Mouse (Mus musculus) bone marrow macrophage, adult 2 months (primary cell): ENCODE results near the gene Tgm2. TPM values are rescaled to one million over a fixed set of nuclear protein-coding genes. Genes with fewer than 3 reads are reported as not detected.

Experiments
- H3K27ac ChIP-seq: 2 replicates; pipeline ENCODE4 v1.5.1; 2012; ENCODE audit warnings: low read depth, low read length; ENCODE audit not compliant: insufficient read depth
- H3K4me1 ChIP-seq: 2 replicates; pipeline ENCODE4 v1.6.1; 2012; ENCODE audit warnings: low read length; ENCODE audit not compliant: control insufficient read depth, insufficient read depth
- H3K4me3 ChIP-seq: 2 replicates; pipeline ENCODE4 v1.5.1; 2012; ENCODE audit warnings: mild to moderate bottlenecking, low read length, moderate library complexity; ENCODE audit not compliant: insufficient read depth
- CTCF ChIP-seq: IDR thresholded peaks from 2 replicates; pipeline ENCODE4 v1.5.1; 2012; ENCODE audit warnings: low read depth, mild to moderate bottlenecking, low read length, moderate library complexity
- POLR2A ChIP-seq: IDR thresholded peaks from 2 replicates; pipeline ENCODE4 v1.6.1; 2012; ENCODE audit warnings: mild to moderate bottlenecking, low read depth, low read length, borderline replicate concordance
- polyA plus RNA-seq: library from polyadenylated mRNA; stranded (reverse); fragments of >200 nt; gene quantifications from 2 replicates; pipeline ENCODE4 v1.2.4, GENCODE M21; 2012; ENCODE audit not compliant: missing spikeins, insufficient read depth, insufficient read length

Gene Tgm2
- polyA plus RNA-seq, 1 experiment: 14.6 TPM

DNA sequence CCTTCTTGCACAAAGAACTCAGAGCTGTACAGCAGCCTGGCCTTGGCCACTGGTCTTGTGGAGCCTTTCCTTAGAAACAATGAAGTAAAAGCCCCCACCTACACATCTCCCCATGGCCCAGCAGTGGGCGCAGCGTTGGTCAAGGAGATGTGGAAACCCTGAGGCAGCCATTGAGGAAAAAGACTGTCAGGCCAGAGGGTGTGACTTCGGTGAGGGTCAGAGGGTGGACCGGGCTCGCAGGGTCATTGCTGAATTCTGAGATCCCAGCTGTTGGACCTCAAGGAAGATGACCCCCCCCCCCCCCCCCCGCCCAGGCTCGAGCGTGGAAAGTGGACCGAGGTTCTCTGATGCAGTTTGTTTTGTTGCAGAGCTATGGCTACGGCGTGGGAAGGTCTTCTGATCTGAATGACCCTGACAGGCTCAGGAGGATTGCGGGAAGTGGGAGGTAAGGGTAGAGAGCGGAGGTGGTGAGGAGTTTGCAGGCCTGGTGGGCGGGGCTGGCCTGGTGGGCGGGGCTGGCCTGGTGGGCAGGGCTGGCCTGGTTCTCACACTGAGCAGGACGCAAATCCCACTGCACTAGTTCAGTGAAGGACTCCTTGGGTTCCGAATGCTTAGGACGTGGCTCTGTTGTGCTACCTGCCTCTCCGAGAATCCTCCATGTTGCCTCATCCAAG is 32.6 kb upstream of the Tgm2 start:
- TF ChIP-seq CTCF (no peak), POLR2A (no peak)
- H3K4me3 ChIP-seq: no peak overlapping the region
- H3K27ac ChIP-seq: no peak overlapping the region
- H3K4me1 ChIP-seq: peaks cover 29% of the 10 kb centered on the region

DNA sequence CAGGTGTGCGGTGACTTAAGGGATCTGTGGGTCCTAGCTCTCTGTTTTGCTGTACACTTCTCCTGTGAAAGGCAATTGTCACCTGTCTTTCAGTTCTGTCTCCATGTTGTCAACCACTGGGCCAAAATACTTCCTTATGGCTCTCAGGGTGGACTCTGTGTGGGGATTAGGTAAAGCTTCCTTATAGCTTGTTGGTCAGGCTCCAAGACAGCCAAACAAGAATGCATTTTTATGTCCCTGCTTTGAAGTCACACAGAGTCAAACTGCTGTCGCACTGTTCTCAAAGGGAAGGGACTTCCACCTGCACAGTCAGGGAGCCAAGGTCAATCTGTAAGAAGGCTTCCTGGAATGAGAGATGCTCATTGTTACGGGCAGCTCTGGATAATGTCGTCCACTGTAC is 31.9 kb upstream of the Tgm2 start:
- Histone ChIP-seq H3K4me1 (peaks cover 35% of the 10 kb centered on the region), H3K27ac (no peak overlapping the region), H3K4me3 (no peak overlapping the region)
- no peak for TF ChIP-seq POLR2A
- TF ChIP-seq CTCF: no peak

DNA sequence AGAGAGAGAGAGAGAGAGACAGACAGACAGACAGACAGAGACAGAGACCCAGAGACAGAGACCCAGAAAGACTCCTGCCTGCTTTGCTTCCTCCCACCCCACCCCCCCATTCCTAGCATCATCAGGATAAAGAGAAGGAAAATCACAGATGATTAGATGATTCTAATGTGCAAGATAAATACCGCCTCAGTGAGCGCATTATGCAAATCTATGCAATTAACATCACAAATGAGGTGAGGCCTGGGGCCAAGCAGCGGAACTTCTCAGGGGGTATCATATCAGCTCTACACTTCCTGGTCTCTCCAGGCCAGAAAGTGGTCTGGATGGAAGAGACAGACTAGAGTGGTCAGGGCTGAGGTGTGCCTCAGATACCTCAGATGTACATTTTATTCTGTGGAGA is 31.3 kb upstream of the Tgm2 start:
- peaks cover 35% of the 10 kb centered on the region for H3K4me1 ChIP-seq
- H3K27ac ChIP-seq: no peak overlapping the region
- TF ChIP-seq POLR2A: no peak
- TF ChIP-seq CTCF: no peak
- H3K4me3 ChIP-seq: no peak overlapping the region

DNA sequence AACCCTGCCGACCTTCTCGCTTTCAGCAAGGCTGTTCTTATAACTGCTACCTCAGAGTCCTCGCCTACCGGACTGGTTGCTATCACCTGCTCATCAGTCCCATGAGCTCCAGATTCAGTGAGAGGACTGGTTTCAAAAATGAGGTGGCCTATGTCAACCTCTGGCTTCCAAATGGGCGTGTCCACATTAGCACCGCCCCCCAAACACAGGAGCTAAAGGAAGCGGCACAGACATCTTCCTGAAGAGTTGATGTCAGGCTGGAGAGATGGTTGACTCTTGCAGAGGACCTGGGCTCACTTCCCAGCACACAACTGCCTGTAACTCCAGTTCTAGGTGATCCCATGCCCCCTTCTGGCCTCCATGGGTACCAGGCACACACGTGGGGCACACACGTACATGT is 30.5 kb upstream of the Tgm2 start:
- H3K27ac ChIP-seq: no peak overlapping the region
- H3K4me3 ChIP-seq: no peak overlapping the region
- TF ChIP-seq POLR2A: no peak
- TF ChIP-seq CTCF: no peak
- H3K4me1 ChIP-seq: peaks cover 35% of the 10 kb centered on the region

DNA sequence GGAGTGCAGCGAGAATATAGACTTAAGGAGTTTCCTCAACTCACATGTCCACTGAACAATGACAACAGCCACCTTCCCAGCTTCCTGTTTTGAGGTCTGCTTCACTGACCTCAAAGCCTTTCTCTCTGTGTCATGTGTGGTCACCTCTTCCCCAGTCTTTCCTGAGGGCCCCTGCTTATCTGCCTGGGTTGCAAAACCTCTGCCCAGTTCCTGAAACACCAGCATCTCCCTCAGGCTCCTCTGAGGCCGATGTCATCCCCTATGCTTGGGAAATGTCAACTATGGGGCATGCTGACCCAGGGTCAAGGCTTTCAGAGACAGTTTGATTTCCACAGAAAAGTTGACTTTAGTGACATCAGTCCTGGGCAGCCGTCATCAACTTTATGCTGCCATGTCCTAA is 29.2 kb upstream of the Tgm2 start:
- Histone ChIP-seq H3K27ac (peak overlapping the region; percentile 10; the same call in 1 of the 2 replicates), H3K4me1 (peaks cover 35% of the 10 kb centered on the region), H3K4me3 (no peak overlapping the region)
- TF ChIP-seq POLR2A: no peak
- TF ChIP-seq CTCF: no peak

DNA sequence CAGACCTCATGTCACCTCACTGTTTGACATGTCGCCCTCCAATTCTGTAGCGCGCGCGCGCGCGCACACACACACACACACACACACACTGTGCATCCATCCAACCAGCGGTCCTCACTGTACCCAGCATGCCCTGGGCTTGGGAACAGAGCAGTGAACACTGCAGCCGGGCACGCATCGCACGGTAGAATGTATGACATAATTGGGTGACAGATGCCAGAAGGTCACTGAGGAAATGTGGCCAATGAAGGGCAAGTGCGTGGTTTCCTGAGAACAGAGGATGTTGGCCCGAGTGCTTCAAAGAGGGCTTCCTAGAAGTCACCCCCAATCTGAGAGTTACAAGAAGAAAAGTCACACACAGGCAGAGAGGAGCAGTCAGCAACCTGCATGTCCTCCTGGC is 28.7 kb upstream of the Tgm2 start:
- Histone ChIP-seq H3K27ac (peak overlapping the region; percentile 10), H3K4me1 (peaks cover 35% of the 10 kb centered on the region), H3K4me3 (peak overlapping the region; percentile 6; the same call in 1 of the 2 replicates)
- TF ChIP-seq POLR2A: no peak

DNA sequence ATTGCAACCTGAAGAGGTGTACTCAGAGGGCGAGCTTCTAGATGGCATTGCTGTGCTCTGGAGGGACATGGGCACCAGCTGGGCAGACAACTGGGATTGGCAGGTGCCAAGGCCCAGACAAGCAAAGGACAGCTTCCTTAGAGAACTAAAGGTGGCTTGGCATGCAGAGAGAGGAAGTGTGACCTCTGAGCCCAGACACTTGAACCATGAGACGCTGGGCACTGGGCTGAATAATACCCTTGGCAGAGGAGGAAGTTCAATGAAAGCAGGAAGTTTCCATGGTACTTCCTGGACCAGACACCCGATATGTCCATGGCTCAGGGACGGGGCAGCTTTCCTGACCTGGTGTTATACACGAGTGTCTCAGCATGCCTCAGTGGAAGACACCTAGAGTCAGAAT is 28.2 kb upstream of the Tgm2 start:
- Histone ChIP-seq H3K4me3 (peak overlapping the region; percentile 6; the same call in 1 of the 2 replicates), H3K4me1 (peaks cover 35% of the 10 kb centered on the region), H3K27ac (peak overlapping the region; percentile 15)
- no peak for TF ChIP-seq CTCF
- no peak for TF ChIP-seq POLR2A

DNA sequence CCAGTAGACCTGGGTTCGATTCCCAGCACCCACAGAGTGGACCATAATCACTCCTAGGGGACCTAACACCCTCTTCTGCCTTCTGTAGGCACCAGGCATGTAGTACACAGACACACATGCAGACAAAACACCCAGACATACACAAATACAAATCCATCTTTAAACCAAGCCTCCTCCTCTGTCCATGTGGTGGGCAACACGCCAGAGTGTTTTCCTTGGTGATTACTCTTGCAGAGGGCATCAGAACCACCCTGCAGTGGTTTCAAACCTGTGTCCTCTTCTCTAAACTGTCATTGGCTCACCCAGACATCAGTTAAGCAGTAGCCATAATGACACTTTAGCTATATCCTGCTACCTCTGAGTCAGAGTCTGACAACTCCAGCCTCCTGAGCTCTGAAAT is 24.2 kb upstream of the Tgm2 start:
- Histone ChIP-seq H3K4me1 (peaks cover 42% of the 10 kb centered on the region), H3K27ac (no peak overlapping the region), H3K4me3 (no peak overlapping the region)
- no peak for TF ChIP-seq POLR2A
- no peak for TF ChIP-seq CTCF

DNA sequence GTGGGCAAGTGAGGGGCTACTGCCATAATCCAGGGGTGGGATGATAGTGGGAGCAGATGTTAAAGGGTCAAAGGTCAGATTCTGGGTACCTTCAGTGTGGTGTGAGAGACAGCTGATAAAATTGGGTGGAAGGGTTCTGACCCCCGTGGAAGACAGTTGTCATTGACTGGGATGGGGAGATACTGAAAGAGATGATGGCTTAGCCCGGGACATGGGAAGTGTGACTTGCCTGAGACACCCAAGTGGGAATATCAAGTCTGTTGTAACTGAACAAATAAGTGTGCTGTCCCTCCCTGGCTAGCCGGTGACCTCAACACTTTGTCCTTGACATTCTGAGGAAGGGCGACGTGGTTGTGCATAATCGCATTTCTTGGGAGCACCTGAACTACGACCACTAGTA is 23.5 kb upstream of the Tgm2 start:
- H3K27ac ChIP-seq: no peak overlapping the region
- peaks cover 38% of the 10 kb centered on the region for H3K4me1 ChIP-seq
- no peak for TF ChIP-seq CTCF
- TF ChIP-seq POLR2A: no peak
- H3K4me3 ChIP-seq: no peak overlapping the region

DNA sequence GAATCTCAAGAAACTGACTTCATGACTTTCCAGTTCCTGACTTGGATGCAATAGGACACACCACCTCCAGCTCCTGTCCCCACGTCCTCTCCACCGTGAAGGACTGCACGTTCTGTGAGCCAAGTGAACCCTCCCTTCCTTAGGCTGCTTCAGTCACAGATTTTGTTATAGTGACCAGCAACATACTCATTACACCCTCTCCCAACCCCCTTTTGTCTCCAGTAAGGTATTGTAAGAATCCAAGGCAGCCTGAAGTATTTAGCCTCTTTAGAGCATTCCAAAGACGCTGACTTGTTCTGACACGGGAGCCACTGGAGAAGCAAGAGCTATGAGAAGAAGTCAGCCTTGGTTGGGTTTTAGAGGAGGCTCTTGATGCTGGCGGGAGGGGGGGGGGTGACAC is 23.1 kb upstream of the Tgm2 start:
- Histone ChIP-seq H3K4me1 (peaks cover 35% of the 10 kb centered on the region), H3K27ac (no peak overlapping the region), H3K4me3 (no peak overlapping the region)
- TF ChIP-seq POLR2A (no peak), CTCF (no peak)
